Mouse (Mus musculus) limb, embryonic 10.5 days (tissue): ENCODE results near the gene Bank1. TPM values are rescaled to one million over a fixed set of nuclear protein-coding genes. Genes with fewer than 3 reads are reported as not detected.

Experiments used
- DNase-seq: peaks from one replicate; pipeline ENCODE4 v3.0.0-alpha.2; 2017; ENCODE audit warnings: low spot score
- H3K27ac ChIP-seq: fragments of 300-500 bp; sonication (generic); 2 replicates; pipeline ENCODE4 v1.5.1; 2016; ENCODE audit warnings: mild to moderate bottlenecking
- H3K27me3 ChIP-seq: fragments of 300-500 bp; sonication (generic); 2 replicates; pipeline ENCODE4 v1.6.1; 2016; ENCODE audit warnings: low read depth, mild to moderate bottlenecking; ENCODE audit not compliant: poor library complexity, severe bottlenecking
- H3K36me3 ChIP-seq: fragments of 300-500 bp; sonication (generic); 2 replicates; pipeline ENCODE4 v1.6.1; 2016; ENCODE audit warnings: mild to moderate bottlenecking, moderate library complexity
- H3K4me1 ChIP-seq: fragments of 300-500 bp; sonication (generic); 2 replicates; pipeline ENCODE4 v1.6.1; 2016
- H3K4me3 ChIP-seq: fragments of 300-500 bp; sonication (generic); 2 replicates; pipeline ENCODE4 v1.5.1; 2016; ENCODE audit warnings: mild to moderate bottlenecking, moderate library complexity
- H3K9me3 ChIP-seq: fragments of 300-500 bp; sonication (generic); replicated peaks from 2 replicates; pipeline ENCODE4 v1.6.1; 2016; ENCODE audit warnings: mild to moderate bottlenecking
- WGBS: fragments of 180-500 bp; shearing (Covaris S2); methylation state at CpG from one replicate; pipeline ENCODE4 v1.1.7; 2016; 5-methylcytosine and 5-hydroxymethylcytosine counted together
- polyA plus RNA-seq: library from polyadenylated mRNA; unstranded; fragments of >200 nt; fragmentation: Nextera tagmentation; extraction: Ambion mirVana; gene quantifications from 2 replicates; pipeline ENCODE4 v1.2.1, GENCODE M21; 2016

The Bank1 gene
- polyA plus RNA-seq, 1 experiment from 2014 or later: 0.31 TPM

- H3K4me1 ChIP-seq: no peaks in the 10 kb centered on the region
- H3K27me3 ChIP-seq: no peaks in the 10 kb centered on the region
- H3K36me3 ChIP-seq: no peaks in the 10 kb centered on the region
- no peak for DNase-seq
- H3K4me3 ChIP-seq: no peak overlapping the region
- no peak overlapping the region for H3K27ac ChIP-seq
- WGBS: 84% methylated on average over 2 of the region's 2 CpGs
- no peaks in the 10 kb centered on the region for H3K9me3 ChIP-seq
Observed at GRCm38 (mm10) chr3:136244931-136245330, 80.9 kb downstream of the Bank1 start.

- H3K27ac ChIP-seq: no peak overlapping the region
- no peak for DNase-seq
- H3K4me1 ChIP-seq: no peaks in the 10 kb centered on the region
- H3K9me3 ChIP-seq: no peaks in the 10 kb centered on the region
- WGBS: 87% methylated on average over 3 of the region's 3 CpGs
- H3K27me3 ChIP-seq: no peaks in the 10 kb centered on the region
- H3K36me3 ChIP-seq: no peaks in the 10 kb centered on the region
- no peak overlapping the region for H3K4me3 ChIP-seq
Observed at GRCm38 (mm10) chr3:136238790-136239189, 87.1 kb downstream of the Bank1 start.

DNA sequence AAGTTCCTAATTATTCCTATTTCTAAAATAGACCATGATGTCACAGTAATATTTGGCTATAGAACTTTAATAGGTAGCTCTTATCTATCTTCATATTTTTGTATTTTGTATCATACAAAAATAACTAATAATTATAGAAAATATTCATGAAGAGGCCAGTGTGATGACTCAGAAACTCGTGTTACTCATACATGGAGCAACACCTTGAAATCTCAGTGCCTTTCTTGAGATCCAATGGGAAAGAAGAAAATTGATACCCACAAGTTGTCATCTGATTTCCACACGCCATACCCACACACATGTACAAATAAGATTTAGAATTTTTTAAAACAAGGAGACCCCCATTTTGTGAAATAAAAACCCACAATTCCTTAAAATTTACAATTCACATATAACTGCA lies 92.4 kb downstream of the Bank1 start:
- Histone ChIP-seq H3K4me1 (no peaks in the 10 kb centered on the region), H3K36me3 (no peaks in the 10 kb centered on the region), H3K27ac (no peak overlapping the region), H3K9me3 (no peaks in the 10 kb centered on the region), H3K27me3 (no peaks in the 10 kb centered on the region), H3K4me3 (no peak overlapping the region)
- DNase-seq: no peak
- 66% methylated on average over 2 of the region's 2 CpGs for WGBS

DNA sequence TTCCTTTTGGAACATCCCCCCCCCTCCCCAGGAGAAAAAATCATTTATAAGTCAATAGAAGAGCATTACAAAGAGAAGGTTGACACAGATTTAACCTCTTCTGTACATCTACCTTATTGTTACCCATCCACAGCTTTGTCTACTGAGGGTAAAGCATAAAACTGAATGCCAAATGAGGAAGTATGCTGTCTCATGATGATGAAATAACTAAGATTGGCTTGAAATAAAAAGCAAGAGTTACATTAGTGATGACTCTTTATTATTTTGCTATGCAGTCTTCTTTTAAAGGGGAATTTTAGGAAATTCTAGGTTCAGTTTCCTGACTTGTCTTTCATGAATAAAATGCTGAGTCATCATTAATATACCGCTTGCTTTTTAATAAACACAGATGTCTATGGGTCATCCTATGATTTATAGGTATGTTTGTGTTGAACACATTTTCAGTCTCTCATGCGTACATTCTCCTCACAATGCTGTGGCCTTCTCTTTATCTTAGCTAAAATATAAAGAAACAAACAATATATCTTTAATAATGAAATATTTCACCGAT lies 95.2 kb downstream of the Bank1 start:
- no peaks in the 10 kb centered on the region for H3K36me3 ChIP-seq
- 96% methylated on average over 3 of the region's 3 CpGs for WGBS
- no peaks in the 10 kb centered on the region for H3K27me3 ChIP-seq
- H3K9me3 ChIP-seq: no peaks in the 10 kb centered on the region
- H3K4me1 ChIP-seq: no peaks in the 10 kb centered on the region
- no peak overlapping the region for H3K27ac ChIP-seq
- DNase-seq: no peak
- no peak overlapping the region for H3K4me3 ChIP-seq

- no peaks in the 10 kb centered on the region for H3K9me3 ChIP-seq
- H3K4me1 ChIP-seq: no peaks in the 10 kb centered on the region
- no peak overlapping the region for H3K27ac ChIP-seq
- DNase-seq: no peak
- no peaks in the 10 kb centered on the region for H3K36me3 ChIP-seq
- H3K27me3 ChIP-seq: no peaks in the 10 kb centered on the region
- H3K4me3 ChIP-seq: no peak overlapping the region
- WGBS: 80% methylated on average over 1 of the region's 1 CpGs
Observed at GRCm38 (mm10) chr3:136189661-136190228, 136.1 kb downstream of the Bank1 start.

- Histone ChIP-seq H3K36me3 (no peaks in the 10 kb centered on the region), H3K9me3 (no peaks in the 10 kb centered on the region), H3K27ac (no peak overlapping the region), H3K4me3 (no peak overlapping the region), H3K27me3 (no peaks in the 10 kb centered on the region), H3K4me1 (no peaks in the 10 kb centered on the region)
- no peak for DNase-seq
- WGBS: 91% methylated on average over 3 of the region's 3 CpGs
Observed at GRCm38 (mm10) chr3:136186548-136187113, 139.2 kb downstream of the Bank1 start.

GRCm38 (mm10) chr3:136171631-136172030 lies 154.2 kb downstream of the Bank1 start:
- H3K4me3 ChIP-seq: no peak overlapping the region
- DNase-seq: no peak

DNA sequence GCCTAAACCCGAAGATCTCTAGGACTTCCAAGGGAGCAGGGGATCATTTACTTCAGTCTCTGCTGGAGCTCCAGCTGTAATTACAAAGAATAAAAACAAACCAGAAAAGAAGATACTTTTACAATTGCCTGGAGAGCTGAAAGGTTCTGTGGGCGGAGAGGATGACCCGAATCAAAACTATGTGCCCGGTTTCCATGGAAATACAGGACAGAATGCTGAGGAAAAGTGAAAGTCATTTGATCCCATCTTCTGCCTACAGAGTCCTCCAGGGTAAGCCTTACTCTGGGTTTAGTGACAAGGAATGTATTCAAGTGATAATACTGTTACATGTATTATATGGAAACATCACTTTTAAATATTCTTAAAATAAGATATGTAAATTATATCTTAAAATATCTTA lies 157.8 kb downstream of the Bank1 start:
- no peaks in the 10 kb centered on the region for H3K27me3 ChIP-seq
- H3K36me3 ChIP-seq: no peaks in the 10 kb centered on the region
- no peak overlapping the region for H3K4me3 ChIP-seq
- no peaks in the 10 kb centered on the region for H3K4me1 ChIP-seq
- no peak for DNase-seq
- H3K9me3 ChIP-seq: no peaks in the 10 kb centered on the region
- WGBS: 81% methylated on average over 4 of the region's 4 CpGs
- H3K27ac ChIP-seq: no peak overlapping the region

More at GRCm38 (mm10) chr3:136171631-136172030, 154.2 kb downstream of the Bank1 start:
- no peaks in the 10 kb centered on the region for H3K9me3 ChIP-seq
- no peak overlapping the region for H3K27ac ChIP-seq
- H3K27me3 ChIP-seq: no peaks in the 10 kb centered on the region
- no peaks in the 10 kb centered on the region for H3K4me1 ChIP-seq
- H3K36me3 ChIP-seq: no peaks in the 10 kb centered on the region

DNA sequence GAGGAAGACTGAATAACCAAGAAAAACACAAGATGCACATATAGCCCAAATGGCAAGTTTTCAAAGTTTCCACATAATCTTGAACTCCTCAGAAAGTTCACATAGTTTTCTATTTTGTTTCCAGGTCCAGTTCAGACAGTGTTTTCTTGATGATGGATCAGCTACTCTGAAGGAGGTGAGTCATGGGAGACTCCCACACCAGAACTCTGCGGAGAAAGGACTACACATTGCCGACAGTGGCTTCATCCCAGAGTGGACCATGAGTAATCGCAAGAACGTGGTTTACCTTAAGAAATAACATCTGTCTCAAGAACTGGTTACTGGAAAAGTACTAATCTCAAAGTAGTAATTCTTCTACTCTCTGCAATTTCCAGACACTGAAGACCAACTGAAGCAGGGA lies 159.2 kb downstream of the Bank1 start:
- Histone ChIP-seq H3K27me3 (no peaks in the 10 kb centered on the region), H3K9me3 (no peaks in the 10 kb centered on the region), H3K27ac (no peak overlapping the region), H3K4me1 (no peaks in the 10 kb centered on the region), H3K4me3 (no peak overlapping the region), H3K36me3 (no peaks in the 10 kb centered on the region)
- no peak for DNase-seq
- 90% methylated on average over 4 of the region's 4 CpGs for WGBS

GRCm38 (mm10) chr3:136166033-136166361 lies 159.9 kb downstream of the Bank1 start:
- H3K4me1 ChIP-seq: no peaks in the 10 kb centered on the region
- no peaks in the 10 kb centered on the region for H3K36me3 ChIP-seq
- 85% methylated on average over 2 of the region's 2 CpGs for WGBS
- no peaks in the 10 kb centered on the region for H3K27me3 ChIP-seq
- H3K27ac ChIP-seq: no peak overlapping the region
- H3K4me3 ChIP-seq: no peak overlapping the region
- no peaks in the 10 kb centered on the region for H3K9me3 ChIP-seq
- DNase-seq: no peak

- Histone ChIP-seq H3K9me3 (no peaks in the 10 kb centered on the region), H3K4me3 (no peak overlapping the region), H3K36me3 (no peaks in the 10 kb centered on the region), H3K4me1 (no peaks in the 10 kb centered on the region), H3K27ac (no peak overlapping the region), H3K27me3 (no peaks in the 10 kb centered on the region)
- WGBS: 89% methylated on average over 7 of the region's 7 CpGs
- DNase-seq: no peak
Observed at GRCm38 (mm10) chr3:136165167-136166032, 160.5 kb downstream of the Bank1 start.

DNA sequence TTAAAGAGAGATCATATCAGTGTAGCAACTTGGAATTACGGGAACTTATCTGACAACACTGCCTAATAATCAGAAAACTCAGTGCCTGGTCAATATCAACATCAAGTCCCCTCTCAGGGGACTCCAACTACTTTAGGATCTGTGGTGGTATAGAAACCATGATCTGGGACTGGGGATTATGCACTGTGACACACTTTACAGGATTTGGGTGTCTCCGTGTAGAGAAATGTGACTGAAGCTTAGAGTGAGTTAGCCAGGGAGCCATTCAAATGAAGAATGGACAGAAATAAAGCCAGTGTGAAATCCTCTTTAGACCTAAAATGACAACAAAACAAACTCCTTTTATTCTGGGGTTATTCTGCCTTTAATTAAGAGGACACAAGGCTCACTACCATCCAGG lies 167.8 kb downstream of the Bank1 start:
- Histone ChIP-seq H3K4me1 (0 out of 2 replicates have a peak, but pooled peaks cover 3% of the 10 kb centered on the region), H3K4me3 (no peak overlapping the region), H3K27me3 (no peaks in the 10 kb centered on the region), H3K36me3 (no peaks in the 10 kb centered on the region), H3K9me3 (no peaks in the 10 kb centered on the region), H3K27ac (no peak overlapping the region)
- 66% methylated on average over 2 of the region's 2 CpGs for WGBS
- DNase-seq: no peak

DNA sequence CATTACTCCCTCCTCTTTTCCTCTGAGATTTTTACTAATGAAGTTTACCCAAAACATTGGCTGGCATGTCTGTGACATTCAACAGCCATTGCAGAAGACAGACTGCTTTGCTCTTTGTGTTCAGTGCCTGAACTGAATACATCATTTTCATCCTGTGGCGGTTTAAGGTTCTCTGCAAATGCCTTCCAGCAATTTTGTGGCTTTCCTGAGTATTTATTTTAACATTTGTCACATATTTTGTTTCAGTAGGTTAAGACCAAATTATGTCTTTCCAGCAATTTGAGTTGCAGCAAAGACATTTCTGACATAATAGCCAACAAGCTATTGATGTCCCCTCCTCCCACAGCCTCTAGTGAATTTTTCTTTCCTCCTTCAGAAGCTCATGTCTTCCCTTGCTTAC lies 170.3 kb downstream of the Bank1 start:
- Histone ChIP-seq H3K36me3 (no peaks in the 10 kb centered on the region), H3K27ac (no peak overlapping the region), H3K4me3 (no peak overlapping the region), H3K27me3 (no peaks in the 10 kb centered on the region), H3K9me3 (no peaks in the 10 kb centered on the region), H3K4me1 (0 out of 2 replicates have a peak, but pooled peaks cover 3% of the 10 kb centered on the region)
- WGBS: 80% methylated on average over 1 of the region's 1 CpGs
- no peak for DNase-seq
